Mouse (Mus musculus): ENCODE measurements at regions not wholly inside any gene's neighbourhood (a gene's known extent, or its start where the extent isn't known, plus 50 kb on each side); places are given as distances from the start of the nearest gene placed in this dataset.

DNA sequence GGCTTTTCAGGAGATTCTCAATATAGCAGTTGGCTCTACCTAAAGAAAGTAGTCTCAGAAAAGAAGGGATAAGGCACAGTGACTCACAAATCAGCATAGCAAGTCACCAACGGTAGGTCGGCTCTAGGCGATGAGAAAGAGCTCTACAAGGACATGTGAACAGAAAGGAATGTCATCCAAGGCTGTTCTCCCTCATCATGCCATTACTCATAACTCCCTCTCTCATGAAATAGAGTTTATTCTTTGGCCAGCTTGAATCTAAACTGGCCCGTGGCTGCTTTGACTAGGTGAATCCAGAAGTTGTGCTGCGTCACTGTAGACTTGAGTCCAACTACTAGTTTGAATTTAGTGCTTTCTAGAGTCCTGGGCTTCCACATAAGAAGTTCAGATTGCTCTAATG, 447.7 kb downstream of the Gtdc1 start:
- TF ChIP-seq MAFK (IDR thresholded peaks at IDR 0.05; ENCODE audit: insufficient read depth, low read depth, low read length) (no peak), HCFC1 (IDR thresholded peaks at IDR 0.05; ENCODE audit: borderline replicate concordance, insufficient read depth, low read length) (no peak), CHD2 (IDR thresholded peaks at IDR 0.05; ENCODE audit: low read depth, low read length) (no peak), ZNF384 (IDR thresholded peaks at IDR 0.05; ENCODE audit: low read depth, low read length) (no peak), ZC3H11A (IDR thresholded peaks at IDR 0.05; ENCODE audit: borderline replicate concordance, low read depth, low read length) (no peak)

Data from ES-E14 (cell line).